Mouse (Mus musculus) ovary, postnatal 14 days (tissue): ENCODE data around the gene Scel.
"Not testable (repeated sequence)": the region's sequence is repeated elsewhere in the genome, so short reads cannot be mapped to it uniquely, and the experiment has no call there.

Source experiments
- DNase-seq: peaks from one replicate; pipeline ENCODE4 v3.0.0; 2022; ENCODE audit warnings: low spot score

Scel gene

DNA sequence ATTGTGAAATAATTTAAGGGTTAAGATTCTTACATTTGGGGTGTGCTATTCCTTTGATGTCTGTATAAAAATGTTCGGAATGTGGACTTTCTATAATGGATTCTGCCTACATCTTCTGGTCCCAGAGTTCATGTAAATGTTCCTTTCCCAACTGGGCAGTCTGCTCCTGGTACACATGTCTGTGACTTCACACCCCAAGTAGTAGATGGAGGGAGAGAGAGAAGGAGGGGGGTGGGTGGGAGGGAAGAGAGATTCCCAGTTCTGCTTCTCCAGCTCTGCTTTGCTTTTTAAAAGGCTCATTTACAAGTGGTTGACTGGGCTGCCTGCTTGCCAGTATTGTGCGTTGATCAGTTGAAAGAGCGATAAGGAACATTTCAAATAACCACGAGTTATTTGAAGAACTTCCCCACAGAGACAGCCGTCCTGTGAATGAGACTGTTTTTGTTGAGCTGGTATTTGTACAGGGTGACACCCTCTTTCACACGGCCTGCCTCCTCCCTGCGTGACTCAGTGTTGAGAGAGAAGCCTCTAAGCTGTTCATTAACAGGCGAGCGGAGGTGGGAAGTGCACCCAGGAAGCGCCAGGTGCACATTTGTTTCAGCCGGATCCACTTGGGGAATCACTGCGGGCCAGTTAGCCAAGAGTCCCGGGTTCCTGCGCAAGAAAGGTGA lies at the start of gene Scel:
Gene Scel, plus strand, starts transcription at position 541 of the 671 bp plus-strand sequence.
- DNase-seq = no peak

DNA sequence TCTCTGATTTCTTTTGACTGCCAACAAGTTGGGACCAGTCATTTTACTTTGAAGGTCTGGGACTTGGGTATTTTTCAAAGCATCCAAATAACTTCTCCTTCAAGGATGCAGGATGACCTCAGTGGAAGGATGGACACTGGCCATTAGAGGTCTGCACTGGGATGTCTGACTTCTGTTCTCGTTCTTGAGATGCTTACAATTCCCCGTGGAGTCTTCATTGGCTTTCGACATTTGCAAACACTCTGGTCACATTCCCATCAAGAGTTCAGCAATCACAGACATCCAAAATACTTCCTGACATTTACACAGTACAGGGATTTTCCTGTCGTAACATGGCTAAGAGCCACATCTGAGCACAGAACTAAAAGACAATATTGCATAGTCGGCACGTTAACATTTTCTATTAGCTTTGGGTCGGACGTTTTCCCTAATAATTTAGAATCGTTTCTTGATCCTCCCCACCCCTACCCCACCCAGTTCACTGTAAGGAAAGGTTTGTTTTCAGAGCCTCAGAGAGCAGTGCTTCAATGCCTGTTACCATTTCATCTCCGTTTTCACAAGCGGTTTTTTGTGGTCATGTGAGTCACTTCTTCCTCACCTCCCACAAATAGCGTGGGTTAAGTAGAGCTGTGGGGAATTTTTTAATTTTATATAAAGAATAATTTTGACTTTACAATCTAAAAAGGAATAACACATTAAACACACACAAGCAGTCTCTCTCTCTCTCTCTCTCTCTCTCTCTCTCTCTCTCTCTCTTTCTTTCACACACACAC lies 44.3 kb upstream of the Scel start:
- no peak for DNase-seq

DNA sequence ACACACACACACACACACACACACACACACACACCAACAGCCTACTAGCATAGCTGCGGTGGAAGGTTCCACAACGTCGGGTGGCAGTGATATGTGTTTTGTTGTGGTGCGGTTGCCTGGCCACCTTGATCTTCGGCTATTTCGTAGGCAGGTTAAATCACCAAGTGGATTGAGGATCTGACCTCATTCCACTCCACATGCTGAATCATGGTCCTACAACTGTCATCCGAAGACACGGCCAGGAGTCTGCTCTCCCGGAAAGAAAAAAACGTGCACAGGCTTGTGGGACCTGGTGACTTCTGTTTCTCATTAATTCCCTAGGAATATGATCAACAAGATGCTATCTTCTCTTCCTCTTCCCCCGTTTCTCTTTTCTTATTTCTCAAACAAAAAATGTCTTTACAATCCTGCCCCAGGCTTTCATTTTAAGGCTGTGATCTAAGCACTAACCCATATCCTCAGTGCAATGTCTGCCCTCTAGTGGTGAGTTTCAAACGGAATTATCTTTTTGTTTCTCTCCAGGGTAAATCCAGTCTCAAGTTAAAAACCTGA lies 43.6 kb upstream of the Scel start:
- peak; percentile 31 for DNase-seq

DNA sequence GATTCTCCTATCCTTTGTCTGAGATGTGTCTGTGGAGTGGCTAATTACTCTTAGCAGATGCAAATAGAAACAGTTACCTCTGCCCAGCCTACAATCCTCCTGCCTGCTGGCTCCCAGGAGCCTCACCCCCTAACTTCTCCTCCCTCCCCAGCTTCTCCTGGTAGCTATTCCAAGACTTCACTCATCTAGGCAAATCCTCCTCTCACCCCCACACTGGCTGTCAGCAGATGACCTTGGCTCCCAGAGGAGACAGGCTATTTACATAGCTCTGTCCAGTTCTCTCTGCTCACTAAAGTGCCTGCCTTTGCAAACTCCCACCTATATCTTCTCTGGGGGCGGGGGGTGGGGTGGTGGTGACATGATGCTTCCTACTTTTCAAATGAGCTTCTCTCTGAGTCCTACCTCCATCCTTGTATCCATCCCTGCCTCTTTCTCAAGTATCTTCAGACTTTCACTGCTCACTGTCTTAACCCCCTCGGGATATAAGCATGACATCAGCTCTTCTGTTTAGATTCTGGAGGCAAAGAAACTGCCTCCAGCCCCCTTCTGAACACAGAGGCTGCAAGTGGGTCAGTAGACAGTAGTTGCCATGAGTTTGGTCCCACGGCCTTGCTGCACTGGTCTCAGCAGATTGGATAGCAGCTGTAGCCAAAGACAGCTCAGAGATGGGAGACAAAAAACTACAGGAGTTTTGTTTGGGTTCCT lies 41.9 kb upstream of the Scel start:
- no peak for DNase-seq

DNA sequence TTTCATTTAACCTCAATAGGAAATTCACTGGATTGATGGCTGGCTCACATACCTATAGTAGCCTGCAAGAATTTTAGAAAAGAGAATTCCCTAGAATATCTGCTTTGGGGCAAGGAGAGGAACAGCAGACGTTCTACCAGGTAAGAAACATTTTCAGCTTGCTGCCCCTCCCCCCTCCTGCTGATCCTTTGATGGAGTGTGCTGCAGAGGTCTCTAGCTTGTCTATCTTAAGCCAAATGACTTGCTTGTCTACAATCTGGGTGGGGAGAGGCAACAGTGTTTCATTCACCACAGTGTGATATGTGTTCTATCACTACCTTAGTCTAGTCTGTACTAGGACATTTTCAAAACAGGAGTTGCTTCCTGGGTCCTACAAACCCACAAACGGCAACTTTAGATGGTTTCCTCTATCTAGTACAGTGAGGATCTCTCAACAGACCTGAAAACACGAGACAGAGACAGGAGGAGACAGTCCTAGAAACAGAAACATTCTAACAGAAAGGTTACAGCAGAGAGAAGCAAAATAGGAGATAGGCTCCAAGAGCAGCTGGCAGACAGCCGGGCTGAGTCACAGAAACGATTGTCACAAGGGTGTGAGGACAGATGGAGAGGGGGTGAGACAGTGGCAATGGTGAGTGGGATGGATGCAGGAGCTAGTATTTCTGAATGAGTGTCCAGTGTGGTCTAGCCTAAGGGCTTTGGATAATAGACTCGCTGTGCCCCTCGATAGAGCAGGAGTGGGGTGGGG lies 41.2 kb upstream of the Scel start:
- DNase-seq = no peak

DNA sequence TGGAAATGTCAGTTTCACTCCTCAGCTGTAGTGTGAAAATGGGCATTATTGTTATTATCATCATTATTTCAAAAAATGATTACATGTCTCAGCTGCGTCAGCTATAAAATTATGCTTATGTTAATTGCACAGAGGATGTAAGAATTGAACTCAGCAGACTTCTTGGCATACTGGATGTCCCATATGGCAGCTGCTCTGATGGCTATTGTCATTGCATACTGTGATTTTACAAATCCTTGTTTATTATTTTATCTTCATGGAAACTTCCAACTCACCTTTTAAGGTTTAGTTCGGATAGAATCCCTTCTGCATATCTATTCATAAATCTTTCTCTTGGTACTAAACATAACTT lies 40.6 kb upstream of the Scel start:
- no peak for DNase-seq

DNA sequence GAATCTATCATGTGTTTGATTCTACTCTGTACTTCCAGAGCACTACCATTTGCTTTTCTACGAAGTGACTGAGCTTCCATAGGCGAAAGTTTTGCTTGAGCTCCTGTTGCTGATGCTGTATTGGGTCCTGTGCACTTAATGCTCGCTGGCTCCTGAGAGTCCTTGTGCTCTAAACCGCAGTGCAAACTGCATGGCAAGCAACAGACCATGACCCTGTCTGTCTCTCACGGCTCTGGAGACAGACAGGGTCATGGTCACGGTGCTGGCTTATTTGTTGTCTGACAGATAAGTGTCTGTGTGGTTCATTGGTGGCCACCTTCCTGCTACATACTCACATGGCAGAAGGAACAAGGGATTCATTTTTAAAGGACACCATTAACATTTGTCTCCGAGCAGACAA lies 37.8 kb upstream of the Scel start:
- no peak for DNase-seq

DNA sequence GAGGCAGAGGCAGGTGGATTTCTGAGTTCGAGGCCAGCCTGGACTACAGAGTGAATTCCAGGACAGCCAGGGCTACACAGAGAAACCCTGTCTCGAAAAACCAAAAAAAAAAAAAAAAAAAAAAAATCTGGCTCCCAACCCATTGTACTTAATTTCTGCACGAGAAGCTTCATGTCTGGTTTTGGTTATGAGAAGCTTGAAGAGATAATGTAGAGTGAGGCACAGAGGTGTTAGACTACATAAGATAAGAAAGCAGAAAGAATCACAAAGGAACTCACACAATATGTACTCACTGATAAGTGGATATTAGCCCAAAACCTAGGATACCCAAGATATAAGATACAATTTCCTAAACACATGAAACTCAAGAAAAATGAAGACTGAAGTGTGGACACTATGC lies 36.9 kb upstream of the Scel start:
- not testable (repeated sequence) for DNase-seq

DNA sequence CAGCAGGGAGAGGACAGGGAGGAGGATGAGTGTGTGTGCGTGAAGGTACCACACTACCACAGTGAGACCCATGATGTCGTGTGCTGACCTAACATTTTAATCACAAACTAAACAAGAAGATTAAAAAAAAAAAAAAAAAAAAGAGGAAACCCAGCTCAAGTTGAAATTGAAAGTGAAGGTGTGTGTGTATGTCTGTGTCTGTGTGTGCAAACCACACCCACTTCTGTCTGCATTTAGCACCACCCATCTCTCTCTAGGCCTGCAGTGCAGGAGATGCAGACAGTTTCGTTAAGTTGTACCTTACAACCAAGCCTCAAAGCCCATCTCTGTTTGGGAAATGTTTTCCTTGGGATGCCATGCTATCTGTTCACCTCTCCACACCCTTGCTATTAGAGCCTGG lies 35.9 kb upstream of the Scel start:
- DNase-seq = no peak

DNA sequence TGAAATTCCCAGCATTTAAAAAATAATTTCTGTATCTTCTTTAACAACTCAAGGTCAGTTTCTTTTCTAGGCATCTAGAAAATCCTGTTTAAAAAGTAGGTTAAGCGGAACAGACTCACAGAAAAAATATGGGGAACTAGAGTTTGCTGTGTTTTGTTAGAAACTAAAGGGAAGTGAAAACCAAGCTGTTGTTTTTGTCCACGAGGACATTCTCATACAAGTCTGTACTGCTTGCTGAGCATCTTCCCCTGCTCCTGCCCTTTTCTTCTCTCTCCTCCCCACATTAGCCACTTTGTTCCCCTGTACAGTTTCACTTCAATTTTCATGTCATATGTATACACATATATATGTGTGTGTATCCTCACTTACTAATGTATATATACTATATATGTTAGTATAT lies 35.2 kb upstream of the Scel start:
- no peak for DNase-seq

DNA sequence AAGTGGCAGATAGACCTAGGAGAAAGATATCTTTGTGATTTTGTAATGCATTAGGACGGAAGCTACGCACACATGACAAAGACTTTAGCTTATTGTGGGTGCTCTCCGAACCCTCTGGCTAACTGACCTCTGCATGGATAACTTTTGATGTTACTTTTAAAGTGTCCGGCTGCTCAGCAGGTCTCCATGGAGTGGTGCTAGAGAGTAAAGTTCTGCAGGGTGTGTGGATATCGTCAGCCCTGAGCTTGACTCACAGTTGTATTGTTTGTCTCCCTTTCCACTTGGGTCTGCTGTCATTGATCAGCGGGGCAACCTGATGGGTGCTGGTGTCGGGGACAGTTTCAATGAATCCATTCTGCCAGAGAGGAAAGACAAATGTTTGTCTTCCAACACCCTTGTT lies 33.7 kb upstream of the Scel start:
- no peak for DNase-seq

DNA sequence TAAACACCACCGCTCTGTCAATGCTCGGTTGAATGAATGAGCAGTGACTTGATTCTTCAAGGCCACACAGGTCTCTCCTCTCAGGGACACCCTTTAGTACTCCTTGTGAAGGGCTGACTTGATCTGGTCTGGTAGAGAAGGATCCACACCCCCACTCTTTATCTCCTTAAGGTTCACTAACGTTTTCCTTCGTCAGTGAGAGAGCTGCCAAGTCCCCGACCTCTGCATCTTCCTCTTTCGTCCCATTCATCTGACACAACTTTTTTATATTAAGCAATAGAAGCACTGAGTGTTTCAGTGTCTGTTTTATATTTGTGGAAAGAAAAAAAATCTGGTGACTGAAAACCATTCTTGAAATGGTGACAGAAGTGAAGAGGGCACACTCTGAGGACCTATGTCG lies 31.6 kb upstream of the Scel start:
- DNase-seq = no peak

DNA sequence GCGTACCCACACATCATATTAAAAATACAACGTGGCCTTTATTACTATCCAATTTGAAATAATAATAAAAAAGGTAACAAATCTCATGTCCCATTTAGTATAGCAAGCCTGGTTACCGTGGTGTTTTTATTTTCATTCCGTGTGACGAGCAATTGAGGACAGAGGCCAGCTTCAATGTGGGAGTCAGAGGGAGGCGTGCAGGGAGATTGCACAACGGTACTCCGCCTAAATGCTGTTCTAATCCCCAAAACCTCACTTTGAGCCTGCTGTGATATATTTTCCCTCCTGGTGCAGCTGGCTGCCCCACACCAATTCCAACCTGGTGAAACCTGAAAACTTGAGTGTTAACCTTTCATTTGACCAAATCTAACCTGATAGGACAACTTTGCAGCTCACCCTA lies 27.5 kb upstream of the Scel start:
- DNase-seq = no peak

DNA sequence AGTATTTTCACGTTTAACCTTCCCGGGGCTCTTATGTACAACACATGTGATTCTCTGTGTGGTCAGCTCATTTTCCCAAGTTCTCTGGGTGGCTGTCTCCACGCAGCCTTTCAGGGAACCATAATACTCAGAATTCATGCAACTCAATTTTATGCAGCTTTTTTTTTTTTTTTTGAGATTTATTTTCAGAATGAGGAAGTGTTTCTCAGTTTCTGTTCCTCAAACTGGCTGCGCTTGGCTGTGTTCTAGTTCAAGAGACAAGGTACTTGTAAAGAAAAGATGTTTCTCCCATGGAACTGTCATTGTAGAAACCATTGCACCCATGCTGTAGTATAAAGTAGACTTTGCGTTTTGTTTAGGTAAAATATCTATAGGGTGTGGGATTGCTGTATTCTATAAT lies 26.2 kb upstream of the Scel start:
- no peak for DNase-seq

DNA sequence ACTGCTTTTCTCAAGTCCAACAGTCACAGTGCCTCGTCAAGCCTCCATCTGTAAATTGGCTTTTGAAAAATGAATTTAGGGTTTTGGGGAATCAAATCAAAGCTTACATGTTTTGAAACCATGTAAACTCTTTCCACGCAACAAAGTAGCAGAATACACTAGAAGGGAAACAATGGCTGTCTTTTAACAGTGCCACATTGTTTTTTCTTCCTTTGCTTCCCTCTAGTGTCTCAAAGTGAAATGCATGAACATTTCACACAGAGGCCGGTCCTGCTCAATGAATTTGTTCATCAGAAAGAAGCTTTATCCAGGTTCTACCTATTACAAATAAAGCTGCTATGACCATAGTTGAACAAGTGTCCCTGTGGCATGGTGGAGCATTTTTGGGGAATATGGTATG lies 24.5 kb upstream of the Scel start:
- no peak for DNase-seq

DNA sequence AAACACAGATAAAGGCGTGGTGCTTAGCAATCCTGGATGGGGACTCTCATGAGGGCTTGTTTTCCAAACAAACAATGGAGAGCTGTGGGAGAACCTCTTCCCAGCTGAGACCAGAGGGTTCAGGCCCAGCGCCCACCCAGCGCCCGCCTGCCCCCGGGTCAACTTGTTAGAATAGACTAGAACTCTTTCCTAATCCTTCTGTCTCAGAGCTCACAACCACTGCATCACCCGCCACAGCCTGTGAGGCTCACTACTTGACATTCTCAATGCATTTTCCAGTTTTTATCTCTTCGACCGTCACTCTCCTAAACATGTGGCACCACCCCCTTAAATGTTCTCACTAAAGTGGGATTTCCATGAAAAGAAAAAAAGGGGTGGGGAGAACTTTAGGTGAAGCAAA lies 14.9 kb upstream of the Scel start:
- DNase-seq = no peak

DNA sequence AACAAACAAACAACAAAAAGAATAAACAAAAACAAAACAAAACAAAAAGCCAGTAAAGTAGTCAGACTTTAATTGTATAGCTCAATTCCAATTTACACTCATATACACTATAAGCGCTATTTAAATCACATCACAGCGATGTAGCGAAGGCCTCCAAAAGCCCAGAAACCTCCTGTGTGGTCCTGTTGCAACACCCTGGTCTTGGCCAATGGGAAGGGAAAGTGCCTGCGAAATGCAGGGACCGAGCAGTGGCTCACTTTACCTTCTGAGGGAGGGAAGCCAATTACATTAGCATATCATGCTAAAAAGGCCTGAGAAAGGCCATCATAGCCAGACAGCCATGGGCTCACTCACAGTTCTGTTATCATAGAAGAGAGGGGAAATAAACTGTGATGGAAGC lies 14.5 kb upstream of the Scel start:
- no peak for DNase-seq

DNA sequence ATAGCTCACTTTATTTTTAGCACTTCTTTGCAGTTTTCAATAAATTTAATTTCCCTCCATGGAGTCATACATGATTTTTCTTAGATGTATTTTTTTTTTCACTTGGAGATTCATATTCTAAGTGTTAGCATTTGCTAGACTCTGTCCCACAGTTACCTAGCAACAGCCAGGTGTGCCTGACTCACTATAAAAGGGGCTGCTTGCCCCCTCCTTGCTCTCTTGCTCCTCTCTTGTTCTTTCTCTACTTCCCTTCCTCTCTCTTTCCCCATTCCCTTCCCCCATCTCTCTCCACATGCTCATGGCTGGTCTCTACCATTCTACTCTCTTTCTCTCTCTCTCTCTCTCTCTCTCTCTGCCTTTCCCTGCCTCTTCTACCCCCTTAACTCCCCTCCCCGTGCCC lies 14.1 kb upstream of the Scel start:
- no peak for DNase-seq

DNA sequence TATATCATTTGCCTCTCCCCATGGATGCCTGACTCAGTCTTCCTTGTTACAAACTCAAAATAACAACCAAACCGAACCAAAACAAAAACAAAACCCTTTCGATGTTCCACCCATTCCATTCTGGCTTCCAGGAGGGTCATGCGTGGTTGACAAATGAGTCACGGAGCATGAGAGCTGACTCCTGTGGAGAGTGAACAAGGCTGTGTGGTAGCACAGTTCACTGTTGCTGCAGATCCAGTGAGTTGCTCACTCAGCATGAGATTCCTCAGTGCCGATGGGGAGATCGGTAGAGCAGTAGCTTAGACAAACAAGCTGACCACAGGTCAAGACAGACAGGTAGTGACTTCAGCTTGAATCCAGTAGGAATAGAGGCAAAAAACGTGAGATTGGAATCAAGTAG lies 12.8 kb upstream of the Scel start:
- DNase-seq = no peak

DNA sequence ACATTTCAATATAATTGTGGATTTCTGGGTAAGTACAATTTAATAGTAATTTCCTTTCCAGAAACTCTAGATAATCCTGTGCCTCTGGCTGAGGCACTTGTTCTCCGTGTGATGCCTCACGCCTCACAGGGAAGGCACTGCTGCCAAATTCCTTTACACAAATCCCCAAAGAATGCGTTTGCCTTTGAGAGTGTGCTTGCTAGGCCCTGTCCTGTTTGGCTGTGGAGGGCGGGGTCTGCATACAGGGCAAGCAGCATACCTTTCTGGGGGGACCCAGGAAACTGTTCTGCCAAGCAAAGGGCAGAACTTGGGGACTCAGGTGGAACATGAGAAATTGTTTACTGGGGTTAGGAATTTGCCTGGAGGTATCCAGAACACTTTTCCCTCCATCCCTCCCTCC lies 12.2 kb upstream of the Scel start:
- DNase-seq = no peak

DNA sequence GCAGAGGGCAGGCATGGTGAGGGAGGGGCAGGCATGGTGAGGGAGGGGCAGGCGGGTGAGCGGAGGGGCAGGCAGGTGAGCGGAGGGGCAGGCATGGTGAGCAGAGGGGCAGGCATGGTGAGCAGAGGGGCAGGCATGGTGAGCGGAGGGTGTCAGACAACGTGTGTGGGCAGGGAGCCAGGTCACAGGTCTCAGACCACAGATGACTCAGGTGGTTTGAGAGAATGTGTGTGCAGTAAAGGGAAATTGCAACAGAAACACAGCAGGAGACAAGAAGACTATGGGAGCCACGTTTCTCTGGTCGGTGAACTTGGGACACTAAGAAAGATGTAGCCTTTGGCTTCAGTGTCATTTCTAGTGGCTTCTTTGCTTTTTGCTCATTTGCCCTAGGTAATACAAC lies 8.6 kb upstream of the Scel start:
- no peak for DNase-seq

DNA sequence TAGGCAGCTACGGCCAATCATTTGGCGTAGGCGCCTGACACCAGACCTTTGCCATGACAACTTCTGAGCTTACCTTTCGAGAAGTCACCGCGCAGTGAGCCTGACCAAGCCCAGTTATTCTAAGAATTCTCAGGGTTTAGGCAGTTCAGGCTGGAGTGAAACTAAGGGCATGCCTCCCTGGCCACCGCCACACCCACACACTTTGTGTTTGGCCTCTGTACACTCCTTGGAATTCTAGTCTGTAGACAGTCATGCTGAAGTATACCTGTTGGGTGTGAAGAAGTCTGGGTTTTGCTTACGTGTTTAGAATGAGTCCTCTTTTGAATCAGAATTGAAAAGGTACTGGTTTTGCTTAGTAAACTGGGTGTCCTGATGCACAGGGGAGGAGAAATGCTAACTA lies 3.6 kb upstream of the Scel start:
- DNase-seq = no peak

DNA sequence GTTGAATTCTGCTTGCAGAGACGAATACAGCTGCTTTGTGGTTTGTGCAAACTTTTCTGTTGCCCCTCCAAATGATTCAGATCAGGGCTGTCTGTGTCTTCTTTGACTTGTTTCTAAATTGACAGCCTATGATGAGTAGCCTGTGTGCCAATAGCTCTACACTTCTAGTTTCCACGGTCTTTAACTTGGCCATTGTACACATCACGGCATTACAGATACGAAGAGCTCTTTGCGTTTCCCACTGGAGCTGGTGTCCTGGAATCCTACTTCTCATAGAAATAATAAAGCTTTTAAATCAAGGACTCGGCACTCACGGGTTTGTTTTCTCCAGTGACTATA lies 300 bp downstream of the Scel start:
- DNase-seq = no peak
